Mouse (Mus musculus) adrenal gland, adult 2 months (tissue): ENCODE measurements at regions not wholly inside any gene's neighbourhood (a gene's known extent, or its start where the extent isn't known, plus 50 kb on each side); places are given as distances from the start of the nearest gene placed in this dataset.
"Not testable (repeated sequence)": the region's sequence is repeated elsewhere in the genome, so short reads cannot be mapped to it uniquely, and the experiment has no call there.

Source experiments
- DNase-seq: peaks from one replicate; pipeline ENCODE4 v3.0.0; 2021

GRCm38 (mm10) chr11:24296893-24297624, 219.2 kb downstream of the Bcl11a start:
- DNase-seq = no peak

DNA sequence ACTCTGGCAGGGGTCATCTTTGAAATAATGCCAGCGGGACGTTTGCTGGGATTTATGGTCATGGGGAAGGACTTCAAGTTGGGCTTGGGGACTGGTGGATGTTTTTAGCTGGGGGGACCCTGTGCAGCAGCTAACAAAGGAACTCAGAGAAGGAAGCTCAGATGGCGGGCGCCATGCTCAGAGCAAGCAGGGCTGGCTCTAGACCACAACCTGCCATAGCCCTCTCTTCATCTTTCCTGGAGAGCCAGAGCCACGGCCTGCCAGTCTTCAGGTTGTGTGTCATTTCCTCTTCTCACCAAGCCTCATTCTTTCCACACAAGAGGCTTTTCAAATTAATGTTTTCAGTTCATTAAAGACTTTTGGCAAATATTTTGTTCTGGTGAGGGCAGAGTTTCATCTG, 219.9 kb downstream of the Bcl11a start:
- DNase-seq = no peak

GRCm38 (mm10) chr11:24300351-24300750, 222.5 kb downstream of the Bcl11a start:
- DNase-seq = no peak

- DNase-seq = no peak
These were observed 223.3 kb downstream of the Bcl11a start for GRCm38 (mm10) chr11:24301201-24301600.

DNA sequence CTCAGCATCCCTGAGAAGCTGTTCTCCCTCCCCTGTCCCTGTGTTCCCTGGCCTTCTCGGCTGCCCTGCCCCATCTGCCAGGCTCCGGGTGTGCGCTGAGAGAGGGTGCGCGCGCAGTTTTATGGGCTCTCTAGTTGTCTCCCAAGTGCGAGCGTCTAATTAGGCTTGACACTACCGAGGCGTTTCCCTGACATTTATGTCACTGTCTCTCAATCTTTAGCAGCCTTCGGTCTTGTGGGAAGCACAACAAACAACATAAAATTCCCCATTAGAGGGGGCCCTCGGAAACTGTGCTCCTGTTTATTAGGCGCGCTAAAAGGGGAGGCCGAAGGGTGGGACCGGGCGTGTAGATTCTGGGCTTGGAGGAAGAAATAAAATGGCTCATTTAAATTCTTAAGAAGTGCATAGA, 227.3 kb downstream of the Bcl11a start:
- DNase-seq = no peak

- DNase-seq = no peak
These were observed 227.8 kb downstream of the Bcl11a start for GRCm38 (mm10) chr11:24305691-24306090.

- no peak for DNase-seq
These were observed 228.2 kb downstream of the Bcl11a start for GRCm38 (mm10) chr11:24306101-24306500.

GRCm38 (mm10) chr11:24307601-24308252, 229.9 kb downstream of the Bcl11a start:
- no peak for DNase-seq

DNA sequence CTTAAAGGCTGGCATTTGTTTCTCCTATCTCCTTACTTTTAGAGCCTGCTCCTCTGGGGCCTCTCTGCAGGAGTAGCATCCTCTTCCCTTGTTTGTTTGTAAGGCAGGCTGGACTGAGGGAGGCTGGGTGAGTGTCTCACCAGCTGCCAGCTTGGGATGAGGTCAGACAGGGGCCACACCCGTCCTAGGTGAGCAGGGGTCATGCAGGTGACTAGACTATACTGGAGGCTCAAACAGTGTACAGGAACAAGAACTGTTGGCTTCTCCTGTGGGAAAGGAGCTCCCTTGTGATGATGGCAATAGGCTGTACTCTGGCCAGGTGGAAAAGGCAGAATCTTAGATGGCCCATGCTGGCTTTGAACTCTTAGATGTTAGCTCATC, 230.4 kb downstream of the Bcl11a start:
- DNase-seq = no peak

DNA sequence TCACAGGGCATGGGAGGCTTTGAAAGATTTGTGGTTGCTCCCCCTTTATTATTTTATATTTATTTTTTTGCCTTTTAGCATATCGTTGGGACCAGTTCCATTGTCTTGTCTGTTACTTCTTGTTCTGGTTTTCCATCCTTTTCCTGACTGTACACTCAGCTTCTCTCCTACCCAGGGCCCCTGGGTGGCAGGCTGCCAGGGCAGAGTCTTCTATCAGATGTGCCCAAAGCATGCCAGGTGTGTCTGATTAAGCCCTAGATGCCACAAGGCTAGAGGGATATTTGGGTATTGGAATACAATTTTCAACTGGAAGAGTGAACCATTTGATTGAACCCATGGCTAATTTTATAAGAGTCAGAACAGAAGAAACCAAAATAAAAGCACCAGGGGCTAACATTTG, 236.2 kb downstream of the Bcl11a start:
- DNase-seq = no peak

DNA sequence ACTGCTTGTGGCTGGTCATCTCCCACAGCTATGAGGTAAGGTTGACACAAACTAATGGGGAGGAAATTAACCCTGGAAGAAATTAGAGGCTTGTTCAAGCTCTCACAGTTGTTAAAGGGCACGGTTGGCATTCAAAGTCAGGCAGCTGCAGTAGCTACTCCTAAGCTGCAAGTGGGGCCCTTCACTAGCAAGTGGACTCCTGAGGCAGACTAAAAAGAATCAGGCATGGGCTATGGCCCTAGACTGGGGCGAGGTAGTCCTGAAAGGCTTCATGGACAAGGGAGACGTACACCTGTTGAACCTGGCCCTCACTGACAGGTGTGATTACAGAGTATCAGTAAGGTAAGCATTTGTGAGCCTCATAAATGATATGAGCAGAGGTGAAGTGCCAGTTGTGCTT, 237.7 kb downstream of the Bcl11a start:
- no peak for DNase-seq

DNA sequence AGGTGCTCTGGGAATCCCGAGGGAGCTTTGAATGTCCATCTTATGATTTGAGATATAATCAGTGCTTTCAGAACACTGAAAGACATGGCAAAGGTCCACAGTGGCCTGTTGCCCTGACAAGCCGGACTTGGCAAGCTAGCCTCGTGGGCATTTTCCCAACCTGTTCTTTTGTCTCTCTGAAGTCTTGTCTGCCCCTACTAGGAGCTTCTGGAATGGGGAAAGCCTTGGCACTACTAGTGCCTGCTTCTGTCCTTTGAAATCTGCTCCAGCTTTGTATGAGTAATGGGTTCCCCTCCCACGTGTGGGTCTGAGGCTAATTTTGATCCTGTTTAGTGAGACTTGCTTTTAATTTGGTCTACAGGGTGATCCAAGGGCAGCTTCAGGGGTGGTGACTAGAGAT, 238.3 kb downstream of the Bcl11a start:
- no peak for DNase-seq

- DNase-seq = no peak
These were observed 240.3 kb downstream of the Bcl11a start for GRCm38 (mm10) chr11:24317989-24318735.

DNA sequence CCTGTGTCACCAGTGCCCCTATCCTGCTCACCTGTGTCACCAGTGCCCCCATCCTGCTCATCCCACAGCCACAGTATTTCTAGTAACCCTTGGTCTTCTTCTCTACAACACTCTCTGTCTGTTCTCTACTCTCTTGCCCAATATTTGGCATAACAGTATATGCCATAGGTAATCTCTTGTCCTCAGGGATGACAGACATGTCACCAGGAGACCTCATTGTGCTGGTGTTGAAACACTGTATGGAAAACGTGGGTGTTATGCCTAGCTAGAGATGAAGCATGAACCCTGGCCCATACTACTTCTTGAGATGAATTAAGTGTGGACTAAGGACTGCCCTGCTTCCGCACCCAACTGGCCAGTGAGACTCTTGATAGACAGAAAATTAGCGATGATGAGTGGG, 241.4 kb downstream of the Bcl11a start:
- no peak for DNase-seq

DNA sequence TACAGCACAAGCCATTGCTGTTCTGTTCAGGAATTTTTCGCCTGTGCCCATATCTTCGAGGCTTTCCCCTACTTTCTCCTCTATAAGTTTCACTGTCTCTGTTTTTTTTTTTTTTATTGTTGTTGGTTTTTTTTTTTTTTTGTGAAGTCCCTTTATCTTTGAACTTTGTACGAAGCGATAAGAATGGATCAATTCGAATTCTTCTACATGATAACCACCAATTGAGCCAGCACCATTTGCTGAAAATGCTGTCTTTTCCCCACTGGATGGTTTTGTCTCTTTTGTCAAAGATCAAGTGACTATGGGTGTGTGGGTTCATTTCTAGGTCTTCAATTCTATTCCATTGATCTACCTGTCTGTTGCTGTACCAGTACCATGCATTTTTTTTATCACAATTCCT, 244.6 kb downstream of the Bcl11a start:
- DNase-seq = not testable (repeated sequence)

GRCm38 (mm10) chr11:24328481-24328880, 250.6 kb downstream of the Bcl11a start:
- DNase-seq = no peak

DNA sequence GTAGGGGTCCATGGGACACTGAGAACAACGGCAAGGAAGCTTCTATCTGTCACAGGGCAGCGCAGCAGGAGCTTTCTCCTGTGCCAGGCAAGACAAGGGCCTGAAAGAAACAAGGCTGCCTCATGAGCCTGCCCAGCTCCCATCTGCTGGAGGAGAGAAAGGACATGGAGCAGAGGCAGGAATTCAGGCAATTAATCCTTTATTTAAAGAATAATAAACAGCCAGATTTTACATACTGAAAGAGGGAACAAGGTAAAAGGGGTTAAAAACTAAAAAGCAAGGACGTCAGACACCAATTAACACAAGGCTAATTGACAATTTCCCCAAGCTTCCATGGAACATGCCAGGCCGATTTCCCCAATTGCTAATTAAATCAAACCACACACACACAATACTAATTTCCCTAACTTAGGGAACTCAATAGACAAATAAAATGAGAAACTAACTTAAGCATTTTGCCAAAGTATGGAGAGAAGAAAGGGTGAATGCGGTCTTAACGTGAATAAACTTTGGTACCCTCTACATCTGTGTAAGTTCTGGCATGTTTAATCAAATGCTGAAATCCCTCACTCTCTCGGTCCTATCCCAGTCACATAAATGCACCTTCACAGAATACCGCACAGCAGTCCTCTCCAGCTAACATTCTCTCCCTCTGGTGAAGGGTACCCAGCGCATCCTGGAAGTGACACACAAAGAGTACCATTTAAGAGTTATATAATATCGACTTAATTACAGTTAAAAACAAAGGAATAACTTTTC, 252.7 kb downstream of the Bcl11a start:
- DNase-seq = no peak

GRCm38 (mm10) chr11:24332241-24332640, 254.4 kb downstream of the Bcl11a start:
- no peak for DNase-seq

- DNase-seq = no peak
These were observed 255.3 kb downstream of the Bcl11a start for GRCm38 (mm10) chr11:24333111-24333510.

DNA sequence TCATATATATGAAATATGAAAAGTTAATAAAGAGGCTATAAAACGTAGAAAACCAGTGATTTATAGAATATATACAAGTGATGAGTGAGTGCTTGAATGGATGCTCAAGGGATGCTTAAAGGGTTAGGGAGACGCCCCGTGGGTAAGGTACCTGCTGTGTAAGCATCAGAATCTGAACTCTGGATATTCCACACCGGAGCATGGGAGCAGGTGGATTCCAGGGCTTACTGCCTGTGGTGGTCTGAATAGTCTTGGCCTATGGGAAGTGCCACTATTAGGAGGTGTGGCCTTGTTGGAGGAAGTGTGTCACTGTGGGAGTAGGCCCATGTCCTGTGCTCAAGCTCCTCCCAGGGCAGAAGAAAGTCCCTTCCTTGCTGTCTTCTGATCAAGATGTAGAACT, 257.4 kb downstream of the Bcl11a start:
- DNase-seq = no peak

DNA sequence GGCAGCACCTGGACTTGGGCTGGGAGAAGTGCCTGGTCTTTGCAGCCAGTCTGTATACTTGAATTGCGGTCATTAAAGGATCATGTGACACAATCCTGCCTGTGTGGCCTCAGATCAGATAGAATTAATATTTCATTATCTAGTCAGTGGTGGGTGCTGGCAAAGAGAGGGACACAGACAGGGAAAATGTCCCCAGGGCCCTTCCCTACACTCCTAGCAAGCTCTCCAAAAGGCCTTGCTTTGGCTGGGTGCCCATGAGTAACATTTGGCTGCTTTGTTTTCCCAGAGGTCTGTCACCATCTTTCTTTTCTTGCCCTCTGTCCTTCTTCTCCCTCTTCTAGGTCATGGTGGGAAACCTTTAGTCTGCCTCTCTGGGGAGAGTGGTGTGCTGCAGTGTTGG, 260.3 kb downstream of the Bcl11a start:
- peak; percentile 42 for DNase-seq

GRCm38 (mm10) chr11:24339061-24339460, 261.2 kb downstream of the Bcl11a start:
- no peak for DNase-seq

GRCm38 (mm10) chr11:24340677-24341076, 262.8 kb downstream of the Bcl11a start:
- no peak for DNase-seq
